Mouse (Mus musculus) lung, adult 2 months (tissue): ENCODE measurements around the gene Reps2.

ENCODE experiments used
- CTCF ChIP-seq: fragments of 200-500 bp; IDR thresholded peaks from 2 replicates; pipeline ENCODE4 v1.5.1; 2011; ENCODE audit warnings: mild to moderate bottlenecking, low read length, control low read depth; ENCODE audit not compliant: insufficient read depth
- POLR2A ChIP-seq: fragments of 200-500 bp; IDR thresholded peaks from 2 replicates; pipeline ENCODE4 v1.6.1; 2011; ENCODE audit warnings: low read depth, mild to moderate bottlenecking, control low read depth, low read length, borderline replicate concordance; ENCODE audit errors: extremely low read depth

- no peak for TF ChIP-seq CTCF
- no peak for TF ChIP-seq POLR2A
These were observed 88.9 kb downstream of the Reps2 start for GRCm38 (mm10) chrX:162554513-162554912.
